Mouse (Mus musculus): ENCODE data around the gene Gm45785. TPM values are rescaled to one million over a fixed set of nuclear protein-coding genes. Genes with fewer than 3 reads are reported as not detected.

The Gm45785 gene
- polyA plus RNA-seq, 1 experiment from 2014 or later, result not detected

- Histone ChIP-seq H3K4me2 (replicated peaks; ENCODE audit: low read depth, low read length) (no peak overlapping the region), H3K27me3 (ENCODE audit: control insufficient read depth, insufficient read depth, low read length) (no peaks in the 10 kb centered on the region), H3K9me3 (ENCODE audit: control insufficient read depth, low read depth, low read length) (no peaks in the 10 kb centered on the region), H3K4me1 (ENCODE audit: control insufficient read depth, insufficient read depth, low read length) (no peaks in the 10 kb centered on the region), H3K4me3 (ENCODE audit: low read depth, low read length) (no peak overlapping the region), H3K36me3 (ENCODE audit: control insufficient read depth, insufficient read depth, low read length) (no peaks in the 10 kb centered on the region; the same call in 1 of the 2 replicates), H3K27ac (ENCODE audit: low read length) (no peak overlapping the region), H3K9ac (replicated peaks; ENCODE audit: low read depth, low read length) (no peak overlapping the region)
- ATAC-seq (ENCODE audit: insufficient number of reproducible peaks, insufficient read depth, low FRiP score, low read depth), result no peak
- 88% methylated on average over 6 of the region's 6 CpGs for WGBS
These were observed 45.6 kb downstream of the Gm45785 start for GRCm38 (mm10) chr7:140810496-140810895.

DNA sequence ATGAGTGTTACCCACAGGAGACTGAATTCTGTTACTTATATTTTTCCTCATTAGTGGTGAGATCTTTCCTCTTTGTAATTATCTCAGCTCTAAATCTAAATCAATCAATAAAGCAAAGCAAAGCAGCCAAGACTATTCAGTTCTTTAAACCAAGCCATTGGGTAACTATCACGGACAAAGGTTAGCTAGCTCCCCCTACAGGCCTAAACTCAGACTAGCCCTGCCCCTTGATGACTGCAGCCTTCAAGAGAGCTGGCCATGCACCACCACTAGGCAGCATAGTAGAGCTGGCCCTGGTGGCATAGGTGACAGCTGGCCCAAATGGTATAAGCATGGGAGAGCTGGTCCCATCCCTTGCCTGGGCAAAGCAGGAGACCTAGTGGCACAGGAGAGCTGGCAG is 50.4 kb downstream of the Gm45785 start:
- WGBS, result 15% methylated on average over 1 of the region's 1 CpGs

GRCm38 (mm10) chr7:140802629-140803028 is 53.5 kb downstream of the Gm45785 start:
- Histone ChIP-seq H3K9ac (replicated peaks; ENCODE audit: low read depth, low read length) (no peak overlapping the region), H3K27me3 (ENCODE audit: control insufficient read depth, insufficient read depth, low read length) (no peaks in the 10 kb centered on the region), H3K27ac (ENCODE audit: low read length) (no peak overlapping the region), H3K4me2 (replicated peaks; ENCODE audit: low read depth, low read length) (no peak overlapping the region), H3K9me3 (ENCODE audit: control insufficient read depth, low read depth, low read length) (no peaks in the 10 kb centered on the region), H3K4me3 (ENCODE audit: low read depth, low read length) (no peak overlapping the region), H3K36me3 (ENCODE audit: control insufficient read depth, insufficient read depth, low read length) (no peaks in the 10 kb centered on the region), H3K4me1 (ENCODE audit: control insufficient read depth, insufficient read depth, low read length) (no peaks in the 10 kb centered on the region)
- ATAC-seq (ENCODE audit: insufficient number of reproducible peaks, insufficient read depth, low FRiP score, low read depth), result no peak
- WGBS, result 72% methylated on average over 6 of the region's 6 CpGs

More for the DNA sequence above, 50.4 kb downstream of the Gm45785 start:
- Histone ChIP-seq H3K4me3 (ENCODE audit: low read depth, low read length) (no peak overlapping the region), H3K27me3 (ENCODE audit: control insufficient read depth, insufficient read depth, low read length) (no peaks in the 10 kb centered on the region), H3K36me3 (ENCODE audit: control insufficient read depth, insufficient read depth, low read length) (no peaks in the 10 kb centered on the region), H3K4me1 (ENCODE audit: control insufficient read depth, insufficient read depth, low read length) (no peaks in the 10 kb centered on the region), H3K27ac (ENCODE audit: low read length) (no peak overlapping the region), H3K9ac (replicated peaks; ENCODE audit: low read depth, low read length) (no peak overlapping the region), H3K9me3 (ENCODE audit: control insufficient read depth, low read depth, low read length) (no peaks in the 10 kb centered on the region), H3K4me2 (replicated peaks; ENCODE audit: low read depth, low read length) (no peak overlapping the region)
- no peak for ATAC-seq (ENCODE audit: insufficient number of reproducible peaks, insufficient read depth, low FRiP score, low read depth)

GRCm38 (mm10) chr7:140798212-140798611 is 57.9 kb downstream of the Gm45785 start:
- whole genome bisulfite sequencing, result 69% methylated on average over 2 of the region's 2 CpGs
- no peak overlapping the region for H3K27ac ChIP-seq (ENCODE audit: low read length)
- no peaks in the 10 kb centered on the region for H3K4me1 ChIP-seq (ENCODE audit: control insufficient read depth, insufficient read depth, low read length)
- H3K4me3 ChIP-seq (ENCODE audit: low read depth, low read length), result no peak overlapping the region
- no peak overlapping the region for H3K4me2 ChIP-seq (replicated peaks; ENCODE audit: low read depth, low read length)
- 0 out of 2 replicates have a peak, but pooled peaks have one; percentile 14 for ATAC-seq (ENCODE audit: insufficient number of reproducible peaks, insufficient read depth, low FRiP score, low read depth)
- H3K9ac ChIP-seq (replicated peaks; ENCODE audit: low read depth, low read length), result no peak overlapping the region
- no peaks in the 10 kb centered on the region for H3K9me3 ChIP-seq (ENCODE audit: control insufficient read depth, low read depth, low read length)
- no peaks in the 10 kb centered on the region for H3K27me3 ChIP-seq (ENCODE audit: control insufficient read depth, insufficient read depth, low read length)
- H3K36me3 ChIP-seq (ENCODE audit: control insufficient read depth, insufficient read depth, low read length), result no peaks in the 10 kb centered on the region

GRCm38 (mm10) chr7:140797619-140798018 is 58.5 kb downstream of the Gm45785 start:
- Histone ChIP-seq H3K4me2 (replicated peaks; ENCODE audit: low read depth, low read length) (no peak overlapping the region), H3K4me1 (ENCODE audit: control insufficient read depth, insufficient read depth, low read length) (no peaks in the 10 kb centered on the region), H3K36me3 (ENCODE audit: control insufficient read depth, insufficient read depth, low read length) (no peaks in the 10 kb centered on the region), H3K9me3 (ENCODE audit: control insufficient read depth, low read depth, low read length) (no peaks in the 10 kb centered on the region), H3K27ac (ENCODE audit: low read length) (no peak overlapping the region), H3K27me3 (ENCODE audit: control insufficient read depth, insufficient read depth, low read length) (no peaks in the 10 kb centered on the region), H3K4me3 (ENCODE audit: low read depth, low read length) (no peak overlapping the region), H3K9ac (replicated peaks; ENCODE audit: low read depth, low read length) (no peak overlapping the region)
- 84% methylated on average over 3 of the region's 3 CpGs for WGBS
- no peak for ATAC-seq (ENCODE audit: insufficient number of reproducible peaks, insufficient read depth, low FRiP score, low read depth)

DNA sequence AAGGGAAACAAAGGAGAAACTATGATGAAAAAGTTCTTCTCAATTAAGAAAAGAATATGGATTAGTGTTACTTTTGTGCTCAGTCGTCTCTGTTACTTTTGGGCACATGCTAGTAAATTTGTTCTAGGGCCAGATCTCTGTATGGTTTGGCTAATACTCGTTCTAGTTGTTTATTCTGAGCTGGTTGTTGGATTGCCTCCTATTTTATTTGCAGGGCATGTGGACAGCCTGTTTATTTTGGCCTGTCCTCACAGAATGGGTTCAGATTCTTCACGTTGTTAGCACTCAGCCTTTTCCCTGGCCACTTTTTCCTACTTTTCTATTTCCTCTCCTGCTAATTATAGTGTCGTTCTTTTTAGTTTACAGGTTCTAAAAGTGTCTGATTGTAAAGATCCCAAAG is 62.6 kb downstream of the Gm45785 start:
- Histone ChIP-seq H3K4me3 (ENCODE audit: low read depth, low read length) (no peak overlapping the region), H3K9me3 (ENCODE audit: control insufficient read depth, low read depth, low read length) (no peaks in the 10 kb centered on the region), H3K36me3 (ENCODE audit: control insufficient read depth, insufficient read depth, low read length) (no peaks in the 10 kb centered on the region), H3K4me1 (ENCODE audit: control insufficient read depth, insufficient read depth, low read length) (no peaks in the 10 kb centered on the region), H3K9ac (replicated peaks; ENCODE audit: low read depth, low read length) (no peak overlapping the region), H3K4me2 (replicated peaks; ENCODE audit: low read depth, low read length) (no peak overlapping the region), H3K27ac (ENCODE audit: low read length) (no peak overlapping the region), H3K27me3 (ENCODE audit: control insufficient read depth, insufficient read depth, low read length) (no peaks in the 10 kb centered on the region)
- 55% methylated on average over 4 of the region's 4 CpGs for WGBS
- ATAC-seq (ENCODE audit: insufficient number of reproducible peaks, insufficient read depth, low FRiP score, low read depth), result no peak

DNA sequence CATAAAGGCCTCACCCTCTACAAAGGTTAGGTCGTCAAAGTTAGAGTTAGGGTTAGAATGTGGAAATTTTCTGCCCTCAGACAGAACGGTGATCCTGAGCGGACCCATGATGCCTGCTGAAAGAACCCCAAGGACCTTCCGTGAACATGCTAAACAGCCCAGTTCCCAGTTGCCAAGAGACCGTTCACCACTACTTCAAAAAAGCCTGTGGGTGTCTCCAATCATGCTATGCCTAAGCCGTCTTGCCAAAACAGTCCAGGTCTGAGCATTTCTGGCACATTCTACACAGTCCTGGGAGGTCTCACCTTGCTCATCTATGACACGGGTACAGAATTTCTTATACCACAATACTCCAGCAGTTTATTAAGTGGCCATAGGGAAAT is 68.1 kb downstream of the Gm45785 start:
- H3K9ac ChIP-seq (replicated peaks; ENCODE audit: low read depth, low read length), result no peak overlapping the region
- whole genome bisulfite sequencing, result 84% methylated on average over 7 of the region's 7 CpGs
- no peak for ATAC-seq (ENCODE audit: insufficient number of reproducible peaks, insufficient read depth, low FRiP score, low read depth)

DNA sequence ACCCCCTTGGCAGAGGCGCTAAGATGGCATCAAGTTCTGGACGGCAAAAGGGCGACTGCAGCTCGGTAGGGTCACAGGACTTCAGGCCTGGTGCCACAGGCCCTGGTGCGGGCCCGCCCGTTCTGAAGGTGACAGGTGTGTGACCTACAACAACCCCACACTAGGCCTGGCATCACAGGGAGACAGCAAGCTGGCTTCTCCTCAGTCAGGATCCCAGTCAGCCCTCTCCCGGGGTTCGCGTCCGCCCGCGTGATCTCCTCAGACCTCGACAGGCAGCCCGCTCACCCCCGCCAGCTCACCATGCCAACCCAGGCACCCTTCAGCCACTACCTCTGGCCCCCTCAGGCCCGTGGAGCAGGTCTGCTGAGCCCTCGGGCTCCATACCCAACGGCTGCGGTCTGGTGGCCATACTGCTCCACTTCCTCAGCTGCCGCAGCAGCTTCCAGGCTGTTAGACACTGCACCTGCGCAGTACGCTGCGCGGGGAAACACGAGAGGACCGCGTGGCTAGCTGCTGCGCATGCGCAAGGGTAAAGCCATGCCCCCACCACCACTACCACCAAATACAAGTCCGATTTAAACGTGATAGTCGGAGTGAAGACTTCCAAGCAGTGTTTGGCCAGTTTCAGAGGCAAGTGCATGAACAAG is 68.6 kb downstream of the Gm45785 start, which contains the start of gene Syce1:
TSS of gene Syce1 (minus strand) at position 447 of the 647 bp plus-strand sequence.
- Histone ChIP-seq H3K36me3 (ENCODE audit: control insufficient read depth, insufficient read depth, low read length) (no peaks in the 10 kb centered on the region), H3K27ac (ENCODE audit: low read length) (no peak within 1 kb of the TSS), H3K4me1 (ENCODE audit: control insufficient read depth, insufficient read depth, low read length) (no peaks in the 10 kb centered on the region), H3K27me3 (ENCODE audit: control insufficient read depth, insufficient read depth, low read length) (no peaks in the 10 kb centered on the region), H3K4me3 (ENCODE audit: low read depth, low read length) (no peak within 1 kb of the TSS), H3K9ac (replicated peaks; ENCODE audit: low read depth, low read length) (no peak within 1 kb of the TSS), H3K4me2 (replicated peaks; ENCODE audit: low read depth, low read length) (no peak within 1 kb of the TSS), H3K9me3 (ENCODE audit: control insufficient read depth, low read depth, low read length) (no peaks in the 10 kb centered on the region)
- no peak for ATAC-seq (ENCODE audit: insufficient number of reproducible peaks, insufficient read depth, low FRiP score, low read depth)
- WGBS, result 79% methylated on average over 28 of the region's 33 CpGs

More for the DNA sequence above, 68.1 kb downstream of the Gm45785 start:
- no peak overlapping the region for H3K4me3 ChIP-seq (ENCODE audit: low read depth, low read length)
- H3K9me3 ChIP-seq (ENCODE audit: control insufficient read depth, low read depth, low read length), result no peaks in the 10 kb centered on the region
- H3K4me1 ChIP-seq (ENCODE audit: control insufficient read depth, insufficient read depth, low read length), result no peaks in the 10 kb centered on the region
- no peak overlapping the region for H3K27ac ChIP-seq (ENCODE audit: low read length)
- H3K4me2 ChIP-seq (replicated peaks; ENCODE audit: low read depth, low read length), result no peak overlapping the region
- no peaks in the 10 kb centered on the region for H3K36me3 ChIP-seq (ENCODE audit: control insufficient read depth, insufficient read depth, low read length)
- no peaks in the 10 kb centered on the region for H3K27me3 ChIP-seq (ENCODE audit: control insufficient read depth, insufficient read depth, low read length)

DNA sequence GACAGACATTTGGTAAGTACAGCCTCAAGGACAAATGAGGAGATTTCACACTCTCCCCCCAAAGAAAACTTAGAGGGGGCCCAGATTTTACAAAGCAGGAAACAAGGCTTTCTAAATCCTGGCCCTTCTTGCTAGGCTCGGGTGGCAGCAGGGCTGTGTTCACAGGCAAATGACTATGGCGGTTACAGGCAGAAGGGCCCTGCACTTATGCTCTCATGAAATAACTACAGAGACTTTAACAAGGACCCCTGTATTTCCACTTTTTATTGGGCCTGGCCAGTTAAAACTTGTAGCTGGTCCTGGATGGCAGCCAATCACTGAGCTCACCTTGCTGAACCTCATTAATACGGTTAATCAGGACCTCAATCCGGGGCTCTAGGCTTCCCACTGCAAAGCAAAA is 75.6 kb downstream of the Gm45785 start:
- Histone ChIP-seq H3K9me3 (ENCODE audit: control insufficient read depth, low read depth, low read length) (no peaks in the 10 kb centered on the region), H3K27ac (ENCODE audit: low read length) (no peak overlapping the region), H3K4me1 (ENCODE audit: control insufficient read depth, insufficient read depth, low read length) (no peaks in the 10 kb centered on the region), H3K27me3 (ENCODE audit: control insufficient read depth, insufficient read depth, low read length) (no peaks in the 10 kb centered on the region), H3K4me3 (ENCODE audit: low read depth, low read length) (no peak overlapping the region), H3K4me2 (replicated peaks; ENCODE audit: low read depth, low read length) (no peak overlapping the region), H3K9ac (replicated peaks; ENCODE audit: low read depth, low read length) (no peak overlapping the region), H3K36me3 (ENCODE audit: control insufficient read depth, insufficient read depth, low read length) (no peaks in the 10 kb centered on the region)
- 83% methylated on average over 4 of the region's 4 CpGs for WGBS
- no peak for ATAC-seq (ENCODE audit: insufficient number of reproducible peaks, insufficient read depth, low FRiP score, low read depth)

Data from stomach, embryonic 14.5 days (tissue).